Mouse (Mus musculus) stomach, postnatal 0 days (tissue): ENCODE results near the gene Tars. TPM values are rescaled to one million over a fixed set of nuclear protein-coding genes. Genes with fewer than 3 reads are reported as not detected.

Experiments used
- ATAC-seq: fragments of 200-750 bp; cut with Nextera tagmentation; 2 replicates; pipeline ENCODE4 v1.8.0; 2017; ENCODE audit not compliant: low FRiP score, low TSS enrichment
- DNase-seq: peaks from one replicate; pipeline ENCODE4 v3.0.0-alpha.2; 2016; ENCODE audit warnings: low spot score
- H3K27ac ChIP-seq: fragments of 300-500 bp; sonication (generic); replicated peaks from 2 replicates; pipeline ENCODE4 v1.5.1; 2014; ENCODE audit warnings: mild to moderate bottlenecking, control low read depth
- H3K27me3 ChIP-seq: fragments of 300-500 bp; sonication (generic); 2 replicates; pipeline ENCODE4 v1.6.1; 2014; ENCODE audit warnings: low read length; ENCODE audit not compliant: control insufficient read depth, insufficient read depth
- H3K36me3 ChIP-seq: fragments of 300-500 bp; sonication (generic); 2 replicates; pipeline ENCODE4 v1.6.1; 2014; ENCODE audit warnings: low read length, mixed read lengths; ENCODE audit not compliant: control insufficient read depth, insufficient read depth
- H3K4me1 ChIP-seq: fragments of 300-500 bp; sonication (generic); replicated peaks from 2 replicates; pipeline ENCODE4 v1.6.1; 2014; ENCODE audit warnings: antibody characterized with exemption; ENCODE audit not compliant: control insufficient read depth, insufficient read depth
- H3K4me2 ChIP-seq: fragments of 300-500 bp; sonication (generic); replicated peaks from 2 replicates; pipeline ENCODE4 v1.6.1; 2014; ENCODE audit warnings: low read depth, mild to moderate bottlenecking, control low read depth, moderate library complexity
- H3K4me3 ChIP-seq: fragments of 300-500 bp; sonication (generic); 2 replicates; pipeline ENCODE4 v1.5.1; 2014; ENCODE audit warnings: low read depth, low read length, control low read depth
- H3K9ac ChIP-seq: fragments of 300-500 bp; sonication (generic); 2 replicates; pipeline ENCODE4 v1.6.1; 2014; ENCODE audit warnings: mild to moderate bottlenecking, low read length, control low read depth, mixed read lengths
- H3K9me3 ChIP-seq: fragments of 300-500 bp; sonication (generic); 2 replicates; pipeline ENCODE4 v1.6.1; 2016; ENCODE audit warnings: low read length; ENCODE audit not compliant: control insufficient read depth
- CTCF ChIP-seq: IDR thresholded peaks from 2 replicates; pipeline ENCODE4 v1.5.1; 2016; ENCODE audit warnings: antibody characterized with exemption, low read depth, mild to moderate bottlenecking, moderate library complexity
- EP300 ChIP-seq: optimal IDR thresholded peaks from 2 replicates; pipeline ENCODE3; 2016; ENCODE audit warnings: antibody characterized with exemption
- WGBS: fragments of 180-500 bp; shearing (Covaris S2); extraction: QIAGEN DNeasy Blood & Tissue Kit; methylation state at CpG from one replicate; pipeline ENCODE4 v1.1.7; 2014; 5-methylcytosine and 5-hydroxymethylcytosine counted together
- polyA plus RNA-seq: library from polyadenylated mRNA; unstranded; fragments of >200 nt; fragmentation: Nextera tagmentation; extraction: Ambion mirVana; gene quantifications from 2 replicates; pipeline ENCODE4 v1.2.1, GENCODE M21; 2015

Gene Tars
- polyA plus RNA-seq, 1 experiment from 2014 or later: 37.0 TPM

DNA sequence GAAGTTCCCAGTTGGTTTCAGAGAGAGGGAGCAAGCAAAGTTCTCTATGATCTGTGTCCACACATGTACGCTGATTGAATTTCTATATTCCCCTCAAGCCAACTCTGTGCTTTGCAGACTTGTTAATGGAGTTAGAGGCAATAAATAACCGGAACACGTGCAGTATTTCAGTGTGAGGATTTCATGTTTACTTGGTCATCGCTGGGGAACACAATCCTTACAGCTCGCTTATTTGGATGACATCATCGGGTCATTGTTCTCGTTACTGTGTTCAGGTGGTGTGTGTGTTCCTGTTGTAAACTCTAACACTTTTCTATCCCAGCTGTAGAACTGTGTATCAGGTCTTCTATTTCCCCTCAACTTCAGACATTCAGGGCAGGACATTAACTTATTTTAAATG is 12.4 kb upstream of the Tars start:
- Histone ChIP-seq H3K9me3 (no peaks in the 10 kb centered on the region), H3K36me3 (no peaks in the 10 kb centered on the region), H3K27ac (no peak overlapping the region), H3K4me2 (no peak overlapping the region), H3K4me1 (no peaks in the 10 kb centered on the region), H3K9ac (no peak overlapping the region), H3K4me3 (no peak overlapping the region), H3K27me3 (no peaks in the 10 kb centered on the region)
- no peak for ATAC-seq
- DNase-seq: no peak
- WGBS: 64% methylated on average over 7 of the region's 7 CpGs
- TF ChIP-seq CTCF (no peak), EP300 (no peak)

DNA sequence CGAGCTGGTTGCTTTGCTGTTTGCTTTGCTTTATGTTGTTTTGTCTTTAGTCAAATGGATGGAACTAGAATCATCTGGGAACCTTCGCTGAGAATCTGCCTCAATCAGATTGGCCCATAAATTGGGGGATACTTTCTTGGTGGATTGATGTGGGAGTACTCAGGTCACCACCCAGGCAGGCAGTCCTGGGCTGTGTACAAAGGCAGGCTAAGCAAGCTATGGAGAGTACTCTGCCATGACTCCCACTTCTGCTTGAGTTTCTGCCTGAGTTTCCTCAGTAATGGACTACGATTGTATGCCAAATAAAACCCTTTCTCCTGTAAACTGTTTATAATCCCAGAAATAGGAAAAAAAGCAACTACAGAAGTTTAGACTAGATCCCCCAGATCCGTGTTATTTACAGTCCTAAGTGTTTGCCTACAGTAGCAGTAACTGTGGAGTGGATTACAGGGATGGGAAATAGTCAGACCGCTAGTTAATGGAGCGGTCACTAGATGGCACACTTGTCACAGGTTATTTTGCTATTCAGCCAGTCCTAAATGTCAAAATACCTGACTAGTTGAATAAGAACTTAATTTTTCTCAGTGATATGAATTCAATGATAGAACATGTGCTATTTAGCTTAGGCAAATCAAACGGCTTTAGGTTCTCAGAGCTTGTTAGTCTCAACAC is 8.8 kb upstream of the Tars start:
- H3K4me3 ChIP-seq: no peak overlapping the region
- no peak overlapping the region for H3K27ac ChIP-seq
- no peak overlapping the region for H3K4me2 ChIP-seq
- H3K4me1 ChIP-seq: no peaks in the 10 kb centered on the region
- no peak overlapping the region for H3K9ac ChIP-seq
- TF ChIP-seq EP300 (no peak), CTCF (peak; percentile 81)
- no peaks in the 10 kb centered on the region for H3K27me3 ChIP-seq
- no peaks in the 10 kb centered on the region for H3K9me3 ChIP-seq
- DNase-seq (peak; percentile 47), ATAC-seq (no peak)
- no peaks in the 10 kb centered on the region for H3K36me3 ChIP-seq
- 31% methylated on average over 7 of the region's 7 CpGs for WGBS

DNA sequence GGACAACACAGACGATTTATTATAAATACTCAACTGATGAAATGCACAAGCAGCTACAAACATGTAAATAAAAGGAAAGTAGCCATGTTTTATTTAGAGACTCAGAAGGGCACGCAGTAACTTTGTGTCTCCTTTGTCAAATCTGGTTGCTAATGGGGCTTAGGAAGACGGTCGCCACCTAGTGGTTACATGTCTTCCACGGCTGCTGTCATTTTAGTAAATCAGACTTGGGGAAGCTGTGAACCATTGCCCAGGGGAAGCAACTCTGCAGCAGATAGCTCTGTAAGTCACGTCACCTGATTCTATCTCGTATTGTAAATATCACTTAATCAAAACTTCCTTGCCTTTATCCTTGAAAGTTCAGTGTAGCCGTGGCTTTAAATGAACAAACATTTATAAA is 7.9 kb upstream of the Tars start:
- H3K9me3 ChIP-seq: no peaks in the 10 kb centered on the region
- H3K4me1 ChIP-seq: no peaks in the 10 kb centered on the region
- no peak overlapping the region for H3K4me3 ChIP-seq
- no peak overlapping the region for H3K9ac ChIP-seq
- ATAC-seq (no peak), DNase-seq (peak; percentile 61)
- no peak overlapping the region for H3K4me2 ChIP-seq
- peak; percentile 89 for TF ChIP-seq CTCF
- no peak for TF ChIP-seq EP300
- H3K36me3 ChIP-seq: no peaks in the 10 kb centered on the region
- WGBS: 9% methylated on average over 8 of the region's 8 CpGs
- no peak overlapping the region for H3K27ac ChIP-seq
- H3K27me3 ChIP-seq: no peaks in the 10 kb centered on the region

DNA sequence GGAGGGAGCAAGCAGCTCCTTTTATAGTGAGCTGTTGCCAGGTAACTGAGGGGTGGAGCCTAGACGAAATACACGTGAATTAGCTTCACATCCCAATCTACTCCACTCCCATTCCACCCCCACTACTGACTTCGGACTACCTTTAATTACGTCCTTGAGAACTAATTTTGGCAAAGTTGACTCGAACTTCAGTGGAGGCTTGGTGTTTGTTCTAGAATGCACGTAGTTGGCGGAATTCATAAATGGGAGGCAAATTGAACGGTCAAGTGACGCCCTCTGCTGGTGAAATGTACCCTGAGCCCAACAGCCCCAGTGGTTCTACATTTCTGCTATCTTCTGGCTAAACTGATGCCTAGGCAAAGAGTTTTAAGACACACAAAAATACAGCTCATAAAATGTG is 7.3 kb upstream of the Tars start:
- TF ChIP-seq EP300 (no peak), CTCF (peak; percentile 65)
- Histone ChIP-seq H3K9ac (no peak overlapping the region), H3K4me2 (no peak overlapping the region), H3K27me3 (no peaks in the 10 kb centered on the region), H3K36me3 (no peaks in the 10 kb centered on the region), H3K27ac (no peak overlapping the region), H3K4me1 (no peaks in the 10 kb centered on the region), H3K9me3 (no peaks in the 10 kb centered on the region), H3K4me3 (no peak overlapping the region)
- 33% methylated on average over 9 of the region's 9 CpGs for WGBS
- peak; percentile 42 for DNase-seq
- ATAC-seq: no peak

DNA sequence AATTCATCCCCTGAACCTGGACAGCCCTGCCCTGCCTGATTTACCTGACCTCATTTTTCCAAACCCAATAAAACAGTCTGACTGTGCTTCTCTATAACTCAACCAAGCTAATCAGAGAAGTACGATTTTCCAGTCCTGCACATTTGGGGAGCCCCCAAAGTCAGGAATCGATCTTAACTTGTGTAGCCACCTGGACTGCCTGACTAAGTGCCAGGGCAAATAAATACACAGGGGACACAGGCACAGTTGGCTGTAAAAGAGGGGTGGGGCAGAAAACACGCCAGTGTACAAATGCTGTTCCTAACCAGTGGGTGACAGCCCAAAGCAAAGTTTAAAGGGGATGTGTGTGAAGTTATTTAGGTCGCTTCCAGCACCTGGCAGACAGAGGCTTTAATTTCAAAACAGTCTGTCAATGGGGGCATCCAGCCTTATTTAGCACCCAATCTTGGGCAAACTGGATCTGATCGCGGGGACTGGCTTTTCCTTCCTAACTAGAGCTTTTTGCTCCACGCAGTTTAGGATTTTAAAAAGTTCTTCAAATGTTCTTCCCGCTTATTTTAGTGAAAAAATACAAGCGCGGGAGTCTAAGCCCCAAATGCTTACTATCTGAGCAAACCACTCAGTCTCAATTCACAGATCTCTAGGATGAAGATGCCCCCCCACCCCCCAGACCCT is 652 bp downstream of the Tars start:
- peak; percentile 27 for DNase-seq
- H3K4me1 ChIP-seq: peaks cover 4% of the 10 kb centered on the region; the same call in 1 of the 2 replicates
- no peaks in the 10 kb centered on the region for H3K27me3 ChIP-seq
- peak overlapping the region; percentile 81 for H3K4me2 ChIP-seq
- H3K36me3 ChIP-seq: 0 out of 2 replicates have a peak, but pooled peaks cover 3% of the 10 kb centered on the region
- H3K4me3 ChIP-seq: peak overlapping the region; percentile 79
- no peaks in the 10 kb centered on the region for H3K9me3 ChIP-seq
- H3K27ac ChIP-seq: peak overlapping the region; percentile 73; the same call in 1 of the 2 replicates
- TF ChIP-seq CTCF (no peak), EP300 (no peak)
- ATAC-seq: no peak
- peak overlapping the region; percentile 83 for H3K9ac ChIP-seq
- 2% methylated on average over 10 of the region's 10 CpGs for WGBS

DNA sequence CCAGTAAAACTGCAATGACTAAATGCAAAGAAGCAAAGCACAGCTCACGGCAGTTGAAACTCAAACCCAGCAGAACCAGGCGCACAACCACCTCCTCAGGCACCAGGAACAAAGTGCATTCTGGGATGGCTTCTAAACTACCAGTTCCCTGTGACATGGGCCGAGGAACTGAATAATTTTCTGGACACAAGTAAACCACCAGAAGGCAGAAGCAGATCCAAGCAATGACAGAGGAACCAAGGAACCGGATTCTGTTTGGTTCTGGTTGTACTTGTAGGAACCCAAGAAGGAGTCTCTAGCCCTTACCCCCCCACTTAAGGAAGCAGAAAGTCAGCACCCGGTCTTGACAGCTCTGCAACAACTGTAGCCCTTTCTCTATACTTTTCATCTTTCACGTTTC is 3.0 kb downstream of the Tars start:
- no peaks in the 10 kb centered on the region for H3K9me3 ChIP-seq
- H3K27me3 ChIP-seq: no peaks in the 10 kb centered on the region
- no peak for TF ChIP-seq EP300
- TF ChIP-seq CTCF: no peak
- ATAC-seq (no peak), DNase-seq (no peak)
- no peak overlapping the region for H3K4me2 ChIP-seq
- H3K4me1 ChIP-seq: peaks cover 4% of the 10 kb centered on the region; the same call in 1 of the 2 replicates
- H3K9ac ChIP-seq: no peak overlapping the region
- WGBS: 91% methylated on average over 6 of the region's 6 CpGs
- H3K27ac ChIP-seq: no peak overlapping the region
- H3K36me3 ChIP-seq: peaks cover 14% of the 10 kb centered on the region
- H3K4me3 ChIP-seq: no peak overlapping the region
